Mouse (Mus musculus) CH12.LX (cell line): ENCODE measurements at regions not wholly inside any gene's neighbourhood (a gene's known extent, or its start where the extent isn't known, plus 50 kb on each side); places are given as distances from the start of the nearest gene placed in this dataset.

Experiments
- DNase-seq: peaks from one replicate; pipeline ENCODE4 v3.0.0-alpha.2; 2013; ENCODE audit errors: extremely low read depth
- H3K27ac ChIP-seq: 2 replicates; pipeline ENCODE4 v1.5.1; 2012; ENCODE audit warnings: low read depth, mild to moderate bottlenecking, control low read depth, moderate library complexity; ENCODE audit not compliant: insufficient read depth
- H3K27me3 ChIP-seq: replicated peaks from 2 replicates; pipeline ENCODE3; 2012; ENCODE audit warnings: inconsistent platforms
- H3K36me3 ChIP-seq, 2 experiments: replicated peaks in 1 of 2; 2 replicates each; pipeline versions ENCODE3 to v1.6.1; 2012; ENCODE audit warnings: inconsistent platforms in 1 of 2, low read length in 1 of 2, mild to moderate bottlenecking in 1 of 2, mixed read lengths in 1 of 2, moderate library complexity in 1 of 2; ENCODE audit not compliant: control insufficient read depth in 1 of 2, insufficient read depth in 1 of 2
- H3K4me1 ChIP-seq, 2 experiments: 2 replicates each; pipeline ENCODE4 v1.6.1; 2012; ENCODE audit warnings: inconsistent platforms in 1 of 2, moderate library complexity in 1 of 2; ENCODE audit not compliant: insufficient read depth in 2 of 2, control insufficient read depth in 1 of 2
- H3K4me2 ChIP-seq: 2 replicates; pipeline ENCODE4 v1.6.1; 2012; ENCODE audit warnings: low read depth, mild to moderate bottlenecking, control low read depth; ENCODE audit not compliant: poor library complexity, insufficient read depth, severe bottlenecking
- H3K4me3 ChIP-seq, 3 experiments: fragments of 150-350 bp in 1 of 3; sonication (generic) in 1 of 3; replicated peaks in 1 of 3; 2 replicates each; pipeline versions ENCODE3 to v1.5.1; 2011 to 2012; ENCODE audit warnings: low read depth in 2 of 3, low read length in 2 of 3, mild to moderate bottlenecking in 2 of 3, moderate library complexity in 2 of 3, control low read depth in 1 of 3, improper control_type of control experiment in 1 of 3, inconsistent platforms in 1 of 3, mixed read lengths in 1 of 3; ENCODE audit not compliant: poor library complexity in 1 of 3
- H3K79me2 ChIP-seq: replicated peaks from 2 replicates; pipeline ENCODE4 v1.6.1; 2012; ENCODE audit warnings: mild to moderate bottlenecking, moderate library complexity; ENCODE audit not compliant: control insufficient read depth, poor library complexity, insufficient read depth, severe bottlenecking; ENCODE audit errors: extremely low read depth
- H3K9ac ChIP-seq: 2 replicates; pipeline ENCODE4 v1.6.1; 2012; ENCODE audit warnings: low read depth, mild to moderate bottlenecking, control low read depth, moderate library complexity; ENCODE audit not compliant: insufficient read depth
- H3K9me3 ChIP-seq: replicated peaks from 2 replicates; pipeline ENCODE3; 2012; ENCODE audit warnings: low read length, inconsistent platforms, mixed read lengths
- CHD2 ChIP-seq: IDR thresholded peaks from 2 replicates; pipeline ENCODE4 v1.6.1; 2011; ENCODE audit warnings: low read length, improper control_type of control experiment
- ELF1 ChIP-seq: IDR thresholded peaks from 2 replicates; pipeline ENCODE4 v1.6.1; 2014; ENCODE audit warnings: low read depth, mild to moderate bottlenecking, inconsistent platforms, low read length, improper control_type of control experiment
- ETS1 ChIP-seq: conservative IDR thresholded peaks from 2 replicates; pipeline ENCODE4 v1.6.1; 2012; ENCODE audit warnings: low read depth, mild to moderate bottlenecking, inconsistent platforms, low read length, improper control_type of control experiment, moderate library complexity
- GABPA ChIP-seq: IDR thresholded peaks from 2 replicates; pipeline ENCODE4 v1.6.1; 2012; ENCODE audit warnings: low read depth, low read length, improper control_type of control experiment, inconsistent platforms; ENCODE audit not compliant: insufficient replicate concordance
- IRF4 ChIP-seq: IDR thresholded peaks from 2 replicates; pipeline ENCODE4 v1.6.1; 2014; ENCODE audit warnings: low read depth, mild to moderate bottlenecking, inconsistent platforms, low read length, improper control_type of control experiment
- JUN ChIP-seq: IDR thresholded peaks from 2 replicates; pipeline ENCODE4 v1.6.1; 2011; ENCODE audit warnings: low read depth, mild to moderate bottlenecking, low read length, improper control_type of control experiment, moderate library complexity; ENCODE audit not compliant: insufficient read depth
- JUND ChIP-seq: conservative IDR thresholded peaks from 2 replicates; pipeline ENCODE4 v1.6.1; 2011; ENCODE audit warnings: low read depth, low read length, improper control_type of control experiment
- MAFK ChIP-seq: IDR thresholded peaks from 2 replicates; pipeline ENCODE4 v1.6.1; 2011; ENCODE audit warnings: low read length, improper control_type of control experiment; ENCODE audit not compliant: insufficient replicate concordance
- MAZ ChIP-seq: IDR thresholded peaks from 2 replicates; pipeline ENCODE4 v1.6.1; 2012; ENCODE audit warnings: low read depth, mild to moderate bottlenecking, inconsistent platforms, low read length, improper control_type of control experiment, moderate library complexity
- MEF2A ChIP-seq: IDR thresholded peaks from 2 replicates; pipeline ENCODE4 v1.6.1; 2014; ENCODE audit warnings: low read depth, mild to moderate bottlenecking, inconsistent platforms, low read length, improper control_type of control experiment, borderline replicate concordance
- MXI1 ChIP-seq: IDR thresholded peaks from 2 replicates; pipeline ENCODE4 v1.6.1; 2011; ENCODE audit warnings: mild to moderate bottlenecking, low read depth, low read length, improper control_type of control experiment
- MYC ChIP-seq: IDR thresholded peaks from 2 replicates; pipeline ENCODE4 v1.6.1; 2011; ENCODE audit warnings: low read depth, mild to moderate bottlenecking, improper control_type of control experiment, low read length
- RAD21 ChIP-seq: IDR thresholded peaks from 2 replicates; pipeline ENCODE4 v1.6.1; 2011; ENCODE audit warnings: low read depth, mild to moderate bottlenecking, low read length, improper control_type of control experiment, moderate library complexity
- SIN3A ChIP-seq: IDR thresholded peaks from 2 replicates; pipeline ENCODE4 v1.6.1; 2012; ENCODE audit warnings: low read length, improper control_type of control experiment, inconsistent platforms
- TCF12 ChIP-seq: IDR thresholded peaks from 2 replicates; pipeline ENCODE4 v1.6.1; 2014; ENCODE audit warnings: low read depth, mild to moderate bottlenecking, inconsistent platforms, low read length, improper control_type of control experiment
- USF2 ChIP-seq: conservative IDR thresholded peaks from 2 replicates; pipeline ENCODE4 v1.6.1; 2011; ENCODE audit warnings: low read depth, low read length, improper control_type of control experiment
- ZNF384 ChIP-seq: IDR thresholded peaks from 2 replicates; pipeline ENCODE4 v1.6.1; 2012; ENCODE audit warnings: low read depth, low read length, improper control_type of control experiment, inconsistent platforms
- dilution Hi-C: fragments of 300-500 bp; cut with MboI; formaldehyde crosslinking; loops from 2 replicates; pipeline ENCODE4 v1.14.3; 2020; ENCODE audit warnings: low sequenced_read_pairs; ENCODE audit not compliant: extremely low pct_unique_long_range_greater_than_20kb, extremely low pct_ligation_motif_present
- in situ Hi-C: fragments of 300-500 bp; cut with MboI; formaldehyde crosslinking; loops from 3 replicates; pipeline ENCODE4 v1.14.3; 2019; ENCODE audit warnings: low sequenced_read_pairs, low pct_ligation_motif_present, low pct_unique_long_range_greater_than_20kb, mixed read lengths

DNA sequence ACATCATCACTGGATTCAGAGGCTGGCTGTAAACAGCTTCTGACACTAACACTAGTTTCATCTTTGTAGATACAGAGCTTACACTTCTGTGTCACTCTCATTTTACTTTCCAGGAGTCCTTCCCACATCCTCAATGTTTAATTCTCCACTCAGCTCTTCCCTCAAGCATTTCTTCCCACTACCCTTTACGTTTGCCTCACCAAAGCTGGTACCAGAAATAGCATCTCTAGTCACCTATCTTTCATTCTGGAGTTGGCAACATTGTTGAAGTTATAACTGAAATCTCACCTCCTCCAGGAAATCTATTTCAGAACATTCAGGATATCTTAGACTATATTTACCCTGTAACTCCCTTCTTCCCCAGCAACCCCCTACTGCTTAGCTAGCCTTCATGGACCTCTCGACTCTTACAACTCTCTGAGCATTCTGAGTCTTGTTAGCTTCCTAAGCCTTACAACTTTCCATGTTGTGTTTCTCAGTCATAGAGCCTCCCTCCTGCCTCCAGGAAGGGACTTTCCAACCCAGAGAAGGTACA lies 258.3 kb upstream of the BB014433 start:
- in situ Hi-C loops, result no loop called here
- no peak overlapping the region for H3K4me2 ChIP-seq
- no peak overlapping the region for H3K27ac ChIP-seq
- H3K4me1 ChIP-seq, result no peaks in the 10 kb centered on the region
- no peak overlapping the region for H3K4me3 ChIP-seq
- peaks cover 62% of the 10 kb centered on the region for H3K9me3 ChIP-seq
- H3K79me2 ChIP-seq, result no peaks in the 10 kb centered on the region
- H3K36me3 ChIP-seq, result no peaks in the 10 kb centered on the region
- dilution Hi-C loops, result no loop called here
- DNase-seq, result no peak
- H3K27me3 ChIP-seq, result no peaks in the 10 kb centered on the region
- no peak overlapping the region for H3K9ac ChIP-seq
- no peak for TF ChIP-seq MAFK

DNA sequence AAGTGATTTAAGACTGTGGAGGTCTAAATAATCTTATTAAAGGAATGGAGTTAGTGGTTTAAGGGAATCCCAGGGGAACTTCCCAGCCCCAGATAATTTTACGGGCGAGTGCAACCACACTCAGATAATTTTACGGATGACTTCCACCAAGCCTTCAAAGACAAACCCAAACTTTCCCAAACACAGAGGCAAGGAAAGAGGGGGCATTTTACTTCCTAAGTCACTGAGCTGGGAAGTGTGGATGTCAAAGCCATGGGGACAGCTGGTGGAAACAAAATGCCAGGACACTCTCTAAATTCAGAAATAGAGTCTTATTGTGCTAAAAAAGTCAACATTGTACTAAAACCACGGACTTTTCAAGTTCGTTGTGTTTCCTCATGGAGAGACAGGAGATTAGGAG lies 227.9 kb upstream of the BB014433 start:
- dilution Hi-C loops (no loop called here), in situ Hi-C loops (no loop called here)
- no peak for TF ChIP-seq JUN
- TF ChIP-seq ETS1, result no peak
- TF ChIP-seq ZNF384, result no peak
- no peak for TF ChIP-seq MYC
- TF ChIP-seq IRF4, result no peak
- TF ChIP-seq CHD2, result no peak
- TF ChIP-seq ELF1, result no peak
- TF ChIP-seq MAFK, result no peak
- no peak for TF ChIP-seq RAD21
- no peak for TF ChIP-seq GABPA
- TF ChIP-seq JUND, result no peak
- TF ChIP-seq USF2, result no peak
- TF ChIP-seq MXI1, result no peak
- TF ChIP-seq SIN3A, result no peak
- no peak for TF ChIP-seq MEF2A
- TF ChIP-seq MAZ, result no peak
- no peak for TF ChIP-seq TCF12
- H3K9me3 ChIP-seq, result peaks cover 54% of the 10 kb centered on the region
- H3K9ac ChIP-seq, result no peak overlapping the region
- no peaks in the 10 kb centered on the region for H3K36me3 ChIP-seq
- no peak overlapping the region for H3K4me2 ChIP-seq
- H3K27ac ChIP-seq, result no peak overlapping the region
- H3K27me3 ChIP-seq, result no peaks in the 10 kb centered on the region
- no peak overlapping the region for H3K4me3 ChIP-seq
- H3K4me1 ChIP-seq, result no peaks in the 10 kb centered on the region
- H3K79me2 ChIP-seq, result no peaks in the 10 kb centered on the region
- no peak for DNase-seq
